Comparison of ENCODE assay signal across 9 mouse cellular contexts in the genomic region with DNA sequence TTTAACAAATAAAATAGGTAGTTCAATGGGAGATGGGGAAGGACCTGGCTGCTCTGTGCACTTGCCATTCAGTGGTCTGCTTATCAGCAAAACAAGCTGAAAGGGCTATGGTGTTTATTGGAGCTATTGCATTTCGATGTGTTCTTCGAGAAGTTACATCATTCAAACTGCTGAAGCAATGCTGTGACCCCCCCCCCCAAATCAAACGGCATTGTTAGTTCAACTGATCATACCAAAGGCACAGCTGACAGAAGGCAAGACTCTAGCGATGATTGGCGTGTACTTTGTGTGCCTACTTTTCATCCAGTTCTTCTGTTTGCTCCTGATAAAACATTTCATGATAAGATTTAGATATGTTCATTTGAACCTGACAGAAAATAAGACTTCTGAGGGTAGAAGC. TPM values are rescaled to one million over a fixed set of nuclear protein-coding genes. Genes with fewer than 3 reads are reported as not detected.
DNase-seq lines count a peak whose midpoint lies in the region; ATAC-seq and TF ChIP-seq lines count a peak whose summit lies in the region.
"Had no signal": no experiment of that assay in that cellular context is flagged by ENCODE, and none has a peak within 500 bp of the region (broad histone marks: within the 10 kb centered on the region; RNA-seq: fewer than 3 reads in every experiment).

No protein-coding gene starts in this region.

- intact Hi-C loops in heart, postnatal 10 days (cut with DNase I), result loop anchor here (2.0 to 10.0 kb wide), 2 partner anchors 66 to 504 kb away; a partner anchor contains a TSS

- no peaks in the 10 kb centered on the region for H3K9me3 ChIP-seq in heart, embryonic 11.5 days (replicated peaks; ENCODE audit: control insufficient read depth, low read length)
- no peaks in the 10 kb centered on the region for H3K9me3 ChIP-seq in hindbrain, embryonic 15.5 days
- no peaks in the 10 kb centered on the region for H3K9me3 ChIP-seq in midbrain, embryonic 12.5 days

- peak overlapping the region; percentile 91 for H3K4me3 ChIP-seq in heart, embryonic 11.5 days (ENCODE audit: low read depth, low read length)
- peak overlapping the region; percentile 52; the same call in 1 of the 2 replicates for H3K4me3 ChIP-seq in brown adipose tissue, adult 24 weeks (ENCODE audit: insufficient read depth, low read depth, low read length)
- peak overlapping the region; percentile 79 for H3K4me3 ChIP-seq in hindbrain, embryonic 15.5 days
- peak overlapping the region; percentile 81 for H3K4me3 ChIP-seq in midbrain, embryonic 12.5 days
- H3K4me3 ChIP-seq in thymus, adult 2 months (ENCODE audit: control insufficient read depth, insufficient read depth, low read length), result no peak overlapping the region

- no peaks in the 10 kb centered on the region for H3K27me3 ChIP-seq in heart, embryonic 11.5 days (ENCODE audit: control insufficient read depth, insufficient read depth, low read length)
- H3K27me3 ChIP-seq in hindbrain, embryonic 15.5 days, result no peaks in the 10 kb centered on the region
- no peaks in the 10 kb centered on the region for H3K27me3 ChIP-seq in midbrain, embryonic 12.5 days
- no peaks in the 10 kb centered on the region for H3K27me3 ChIP-seq in thymus, adult 2 months (ENCODE audit: control insufficient read depth, insufficient read depth, low read length)

- H3K4me1 ChIP-seq in heart, embryonic 11.5 days (ENCODE audit: control insufficient read depth, insufficient read depth, low read length), result peaks cover 10% of the 10 kb centered on the region
- peaks cover 5% of the 10 kb centered on the region for H3K4me1 ChIP-seq in brown adipose tissue, adult 24 weeks (ENCODE audit: control insufficient read depth, insufficient read depth, insufficient read length, low read length)
- H3K4me1 ChIP-seq in hindbrain, embryonic 15.5 days (replicated peaks), result peaks cover 23% of the 10 kb centered on the region
- peaks cover 22% of the 10 kb centered on the region for H3K4me1 ChIP-seq in midbrain, embryonic 12.5 days
- H3K4me1 ChIP-seq in thymus, adult 2 months (replicated peaks; ENCODE audit: control insufficient read depth, insufficient read depth, low read length), result peaks cover 7% of the 10 kb centered on the region

- peak overlapping the region; percentile 69; the same call in 1 of the 2 replicates for H3K9ac ChIP-seq in heart, embryonic 11.5 days (ENCODE audit: low read depth, low read length)
- H3K9ac ChIP-seq in hindbrain, embryonic 15.5 days, result peak overlapping the region; percentile 51
- H3K9ac ChIP-seq in midbrain, embryonic 12.5 days (replicated peaks), result peak overlapping the region; percentile 90

- no peak for ATAC-seq in heart, embryonic 11.5 days (replicated peaks; ENCODE audit: insufficient number of reproducible peaks, low FRiP score, low TSS enrichment)
- no peak for ATAC-seq in hindbrain, embryonic 15.5 days (ENCODE audit: low FRiP score, low read depth)
- ATAC-seq in midbrain, embryonic 12.5 days (ENCODE audit: low FRiP score, low read depth), result no peak; the same call in 1 of the 2 replicates

- 0 out of 2 replicates have a peak, but pooled peaks cover 3% of the 10 kb centered on the region for H3K36me3 ChIP-seq in heart, embryonic 11.5 days (ENCODE audit: control insufficient read depth, insufficient read depth, low read length)
- 0 out of 2 replicates have a peak, but pooled peaks cover 8% of the 10 kb centered on the region for H3K36me3 ChIP-seq in hindbrain, embryonic 15.5 days
- H3K36me3 ChIP-seq in midbrain, embryonic 12.5 days, result peaks cover 26% of the 10 kb centered on the region
- H3K36me3 ChIP-seq in thymus, adult 2 months (ENCODE audit: control insufficient read depth, insufficient read depth, low read length), result no peaks in the 10 kb centered on the region

- DNase-seq in heart, postnatal 10 days, result no peak
- no peak for DNase-seq in thymus, adult 2 months
- no peak for DNase-seq in left cerebral cortex, adult 18-20 months (ENCODE audit: low spot score in 2 of 2)
- no peak for DNase-seq in thymus, postnatal 0 days (ENCODE audit: low spot score)

- WGBS in heart, embryonic 11.5 days (ENCODE audit: insufficient replicate concordance), result 55% methylated on average over 5 of the region's 5 CpGs
- 48% methylated on average over 5 of the region's 5 CpGs for WGBS in hindbrain, embryonic 15.5 days
- WGBS in midbrain, embryonic 12.5 days, result 55% methylated on average over 5 of the region's 5 CpGs
- WGBS in thymus, adult 2 months, result 39% methylated on average over 5 of the region's 5 CpGs

- H3K27ac ChIP-seq in heart, embryonic 11.5 days (ENCODE audit: low read depth, low read length), result peak overlapping the region; percentile 47
- no peak overlapping the region for H3K27ac ChIP-seq in brown adipose tissue, adult 24 weeks (replicated peaks; ENCODE audit: low read depth, low read length)
- H3K27ac ChIP-seq in hindbrain, embryonic 15.5 days (replicated peaks), result peak overlapping the region; percentile 95
- peak overlapping the region; percentile 97 for H3K27ac ChIP-seq in midbrain, embryonic 12.5 days (replicated peaks)
- H3K27ac ChIP-seq in thymus, adult 2 months (ENCODE audit: control insufficient read depth, insufficient read depth, low read length), result no peak overlapping the region

- peak overlapping the region; percentile 64 for H3K4me2 ChIP-seq in heart, embryonic 11.5 days
- H3K4me2 ChIP-seq in hindbrain, embryonic 15.5 days, result peak overlapping the region; percentile 88
- peak overlapping the region; percentile 87 for H3K4me2 ChIP-seq in midbrain, embryonic 12.5 days (replicated peaks)

- no peak for TF ChIP-seq POLR2A in thymus, adult 2 months (IDR thresholded peaks at IDR 0.05; ENCODE audit: control insufficient read depth, extremely low read depth, insufficient read depth, low read length, poor library complexity)

- no peak for TF ChIP-seq CTCF in thymus, adult 2 months (IDR thresholded peaks at IDR 0.05; ENCODE audit: borderline replicate concordance, control insufficient read depth, extremely low read depth, insufficient read depth, low read length, poor library complexity)

RNA-seq across cellular contexts. Expression of a gene that starts 0.8 kb away (rescaled TPM):
- polyA plus RNA-seq in heart, embryonic 11.5 days (2014; fragmentation: Nextera tagmentation; extraction: Ambion mirVana), result 75.2 and 79.8 TPM in 2 replicates
- total RNA-seq in heart, postnatal 10 days (2021), result 10 to 100 TPM; 39.2 to 52.9 TPM
- 32.3 and 81.8 TPM in 2 replicates for polyA plus RNA-seq in brown adipose tissue, adult 24 weeks (2012; ENCODE audit: insufficient read depth, insufficient read length, missing spikeins)
- polyA plus RNA-seq in hindbrain, embryonic 15.5 days (2015; fragmentation: Nextera tagmentation; extraction: Ambion mirVana), result 106 and 107 TPM in 2 replicates
- polyA plus RNA-seq in midbrain, embryonic 12.5 days (2016; fragmentation: Nextera tagmentation; extraction: Ambion mirVana), result 149 and 166 TPM in 2 replicates
- polyA plus RNA-seq in thymus, adult 2 months (2012; rRNA removed), result 9.0 and 9.6 TPM in 2 replicates
- 10 to 100 TPM; 46.0 to 47.0 TPM for total RNA-seq in left cerebral cortex, adult 18-20 months (2021)
- 29.1 and 33.0 TPM in 2 replicates for polyA plus RNA-seq in thymus, postnatal 0 days (2015; fragmentation: Nextera tagmentation; extraction: Ambion mirVana)

RNA-seq across cellular contexts. Expression of a gene that starts 22.3 kb away (rescaled TPM):
- polyA plus RNA-seq in heart, embryonic 11.5 days (2014; fragmentation: Nextera tagmentation; extraction: Ambion mirVana), result not detected in 2 replicates
- total RNA-seq in heart, postnatal 10 days (2021), result not detected
- polyA plus RNA-seq in brown adipose tissue, adult 24 weeks (2012; ENCODE audit: insufficient read depth, insufficient read length, missing spikeins), result not detected in 2 replicates
- polyA plus RNA-seq in hindbrain, embryonic 15.5 days (2015; fragmentation: Nextera tagmentation; extraction: Ambion mirVana), result 0.17 TPM in 1 of 2 replicates, not detected in the other
- not detected in 2 replicates for polyA plus RNA-seq in midbrain, embryonic 12.5 days (2016; fragmentation: Nextera tagmentation; extraction: Ambion mirVana)
- polyA plus RNA-seq in thymus, adult 2 months (2012; rRNA removed), result 0.33 TPM in 1 of 2 replicates, not detected in the other
- total RNA-seq in left cerebral cortex, adult 18-20 months (2021), result not detected
- 0.17 TPM in 1 of 2 replicates, not detected in the other for polyA plus RNA-seq in thymus, postnatal 0 days (2015; fragmentation: Nextera tagmentation; extraction: Ambion mirVana)
- total RNA-seq: monocyte, adult 5-6 weeks had no signal

Comparison
In these comparisons a context has a peak if more than half of its experiments do, and no peak if none do; other contexts are left out.
1. H3K27ac ChIP-seq: peak in heart, embryonic 11.5 days (single experiment), hindbrain, embryonic 15.5 days (single experiment) and midbrain, embryonic 12.5 days (single experiment); none in brown adipose tissue, adult 24 weeks (single experiment) and thymus, adult 2 months (single experiment).
2. Peak in every context shown above with its lines, with median percentiles within 50 percentile points of each other: H3K4me2 ChIP-seq and H3K9ac ChIP-seq.